Comparison of ENCODE assay signal across 17 mouse cellular contexts in genomic region chr11:31745028-31745865, GRCm38 (mm10).
DNase-seq lines count a peak whose midpoint lies in the region; ATAC-seq and TF ChIP-seq lines count a peak whose summit lies in the region.
"Had no signal": no experiment of that assay in that cellular context is flagged by ENCODE, and none has a peak within 500 bp of the region (broad histone marks: within the 10 kb centered on the region; RNA-seq: fewer than 3 reads in every experiment).

No protein-coding gene starts in this region.

- no peak overlapping the region for H3K4me3 ChIP-seq in kidney, adult 2 months (ENCODE audit: insufficient read depth, low read depth, low read length)
- H3K4me3 ChIP-seq in kidney, embryonic 15.5 days (replicated peaks): no peak overlapping the region
- H3K4me3 ChIP-seq in E14TG2a.4 (replicated peaks; ENCODE audit: low read length): peak overlapping the region; percentile 23
- no peak overlapping the region for H3K4me3 ChIP-seq in midbrain, embryonic 15.5 days
- H3K4me3 ChIP-seq: embryonic facial prominence, embryonic 15.5 days; heart, adult 2 months; liver, embryonic 13.5 days; neural tube, embryonic 12.5 days had no signal

- whole genome bisulfite sequencing in kidney, adult 2 months: 72% methylated on average over 16 of the region's 16 CpGs
- WGBS in kidney, embryonic 15.5 days: 73% methylated on average over 16 of the region's 16 CpGs
- 52% methylated on average over 16 of the region's 16 CpGs for WGBS in midbrain, embryonic 15.5 days

- TF ChIP-seq CTCF in kidney, adult 2 months (conservative IDR thresholded peaks at IDR 0.05; ENCODE audit: insufficient read depth, insufficient read length, low read depth, low read length): no peak
- TF ChIP-seq CTCF in E14TG2a.4 (conservative IDR thresholded peaks at IDR 0.05; ENCODE audit: low read length): no peak

- no peak for ATAC-seq in kidney, embryonic 15.5 days (replicated peaks; ENCODE audit: low FRiP score)
- 0 out of 2 replicates have a peak, but pooled peaks have one; percentile 40 for ATAC-seq in midbrain, embryonic 15.5 days (replicated peaks)
- ATAC-seq: activated CD4-positive, CD25-positive, alpha-beta regulatory T cell, adult 4 months; forebrain, embryonic 14.5 days; hindbrain, embryonic 16.5 days had no signal

- no peak for TF ChIP-seq POLR2A in kidney, adult 2 months (IDR thresholded peaks at IDR 0.05; ENCODE audit: low read depth, low read length)

- no peak overlapping the region for H3K9ac ChIP-seq in kidney, embryonic 15.5 days
- no peak overlapping the region for H3K9ac ChIP-seq in midbrain, embryonic 15.5 days
- H3K9ac ChIP-seq: embryonic facial prominence, embryonic 15.5 days; liver, embryonic 13.5 days; neural tube, embryonic 12.5 days had no signal

- H3K27me3 ChIP-seq in kidney, adult 2 months (replicated peaks; ENCODE audit: control insufficient read depth, insufficient read depth, low read length): no peaks in the 10 kb centered on the region
- H3K27me3 ChIP-seq in kidney, embryonic 15.5 days: no peaks in the 10 kb centered on the region
- no peaks in the 10 kb centered on the region for H3K27me3 ChIP-seq in E14TG2a.4 (ENCODE audit: insufficient read depth, low read length)
- no peaks in the 10 kb centered on the region for H3K27me3 ChIP-seq in midbrain, embryonic 15.5 days (replicated peaks)
- H3K27me3 ChIP-seq: embryonic facial prominence, embryonic 15.5 days; liver, embryonic 13.5 days; neural tube, embryonic 12.5 days had no signal

- peaks cover 34% of the 10 kb centered on the region for H3K4me1 ChIP-seq in kidney, adult 2 months (ENCODE audit: control insufficient read depth, insufficient read depth, low read length)
- H3K4me1 ChIP-seq in kidney, embryonic 15.5 days: peaks cover 16% of the 10 kb centered on the region
- H3K4me1 ChIP-seq in E14TG2a.4 (replicated peaks; ENCODE audit: low read depth, low read length): peaks cover 56% of the 10 kb centered on the region
- peaks cover 17% of the 10 kb centered on the region for H3K4me1 ChIP-seq in midbrain, embryonic 15.5 days
- H3K4me1 ChIP-seq: embryonic facial prominence, embryonic 15.5 days had no signal

- no peaks in the 10 kb centered on the region for H3K9me3 ChIP-seq in kidney, embryonic 15.5 days (replicated peaks)
- no peaks in the 10 kb centered on the region for H3K9me3 ChIP-seq in E14TG2a.4 (ENCODE audit: low read length)
- no peaks in the 10 kb centered on the region for H3K9me3 ChIP-seq in midbrain, embryonic 15.5 days
- H3K9me3 ChIP-seq: embryonic facial prominence, embryonic 15.5 days; liver, embryonic 13.5 days; neural tube, embryonic 12.5 days had no signal

- DNase-seq in kidney, adult 2 months: no peak
- peak; percentile 44 for DNase-seq in ZHBTc4 (ENCODE audit: low read depth, low spot score)
- DNase-seq in right cerebral cortex, adult 2 months (ENCODE audit: low spot score in 2 of 2): no peak
- no peak for DNase-seq in frontal cortex, postnatal 14 days (ENCODE audit: low spot score in 2 of 2)
- DNase-seq: adrenal gland, postnatal 36 days; gastrocnemius, postnatal 10 days; heart, adult 2 months; liver, embryonic 13.5 days; thymus, postnatal 36 days had no signal

- no peak overlapping the region for H3K4me2 ChIP-seq in kidney, embryonic 15.5 days
- H3K4me2 ChIP-seq in midbrain, embryonic 15.5 days: no peak overlapping the region
- H3K4me2 ChIP-seq: embryonic facial prominence, embryonic 15.5 days; liver, embryonic 13.5 days; neural tube, embryonic 12.5 days had no signal

- H3K27ac ChIP-seq in kidney, adult 2 months (ENCODE audit: insufficient read depth, low read depth, low read length): peak overlapping the region; percentile 65
- no peak overlapping the region for H3K27ac ChIP-seq in kidney, embryonic 15.5 days
- 0 out of 2 replicates have a peak overlapping the region, but pooled peaks have one; percentile 7 for H3K27ac ChIP-seq in midbrain, embryonic 15.5 days
- H3K27ac ChIP-seq: embryonic facial prominence, embryonic 15.5 days; heart, adult 2 months; liver, embryonic 13.5 days; neural tube, embryonic 12.5 days had no signal

- no peaks in the 10 kb centered on the region for H3K36me3 ChIP-seq in kidney, adult 2 months (ENCODE audit: control insufficient read depth, insufficient read depth, low read length)
- H3K36me3 ChIP-seq in kidney, embryonic 15.5 days: no peaks in the 10 kb centered on the region
- no peaks in the 10 kb centered on the region for H3K36me3 ChIP-seq in E14TG2a.4 (ENCODE audit: insufficient read depth, low read length)
- H3K36me3 ChIP-seq in midbrain, embryonic 15.5 days (replicated peaks): no peaks in the 10 kb centered on the region
- H3K36me3 ChIP-seq: embryonic facial prominence, embryonic 15.5 days; liver, embryonic 13.5 days; neural tube, embryonic 12.5 days had no signal
